Mouse (Mus musculus) c-Kit-positive CD71-positive TER-119-negative erythroid progenitor cells, embryonic 14.5 days (primary cell): ENCODE measurements around the gene Gm5751.
"Not testable (repeated sequence)": the region's sequence is repeated elsewhere in the genome, so short reads cannot be mapped to it uniquely, and the experiment has no call there.

Source experiments
- DNase-seq: peaks from one replicate; pipeline ENCODE4 v3.0.0-alpha.2; 2013; ENCODE audit warnings: low read depth

Gm5751 gene

GRCm38 (mm10) chrX:8873953-8874352 is at the start of gene Gm5751:
Gene Gm5751 (plus strand): TSS chrX:8874253.
- not testable (repeated sequence) for DNase-seq

- DNase-seq: no peak
These were observed 42.0 kb upstream of the Gm5751 start for GRCm38 (mm10) chrX:8832043-8832442.

- DNase-seq: no peak
These were observed 30.4 kb upstream of the Gm5751 start, which contains the start of gene Gm6592 for GRCm38 (mm10) chrX:8843694-8844093. Gene Gm6592 (plus strand): TSS chrX:8843994.

GRCm38 (mm10) chrX:8852486-8852885 is 21.6 kb upstream of the Gm5751 start:
- no peak for DNase-seq

GRCm38 (mm10) chrX:8864331-8864730 is 9.7 kb upstream of the Gm5751 start:
- DNase-seq: peak; percentile 5

GRCm38 (mm10) chrX:8884336-8884735 is 10.3 kb downstream of the Gm5751 start:
- no peak for DNase-seq

- DNase-seq: no peak
These were observed 17.9 kb downstream of the Gm5751 start for GRCm38 (mm10) chrX:8891975-8892342.

- DNase-seq: no peak
These were observed 18.5 kb downstream of the Gm5751 start, which contains the start of gene B630019K06Rik for GRCm38 (mm10) chrX:8892343-8893155. Gene B630019K06Rik (plus strand): TSS chrX:8892382.

GRCm38 (mm10) chrX:8893182-8893651 is 19.2 kb downstream of the Gm5751 start:
- DNase-seq: no peak

GRCm38 (mm10) chrX:8900823-8901222 is 26.8 kb downstream of the Gm5751 start:
- DNase-seq: no peak

- DNase-seq: no peak
These were observed 27.9 kb downstream of the Gm5751 start for GRCm38 (mm10) chrX:8901906-8902472.

GRCm38 (mm10) chrX:8921080-8921479 is 47.0 kb downstream of the Gm5751 start:
- DNase-seq: no peak

- no peak for DNase-seq
These were observed 48.0 kb downstream of the Gm5751 start for GRCm38 (mm10) chrX:8921813-8922607.

- no peak for DNase-seq
These were observed 53.3 kb downstream of the Gm5751 start for GRCm38 (mm10) chrX:8927308-8927707.
